Mouse (Mus musculus): ENCODE data around the gene Tmem217.

- TF ChIP-seq CTCF (IDR thresholded peaks at IDR 0.05; ENCODE audit: low read depth) (no peak), EP300 (IDR thresholded peaks at IDR 0.05; ENCODE audit: low read depth) (no peak)
Measured at GRCm38 (mm10) chr17:29508927-29509608, 43.1 kb downstream of the Tmem217 start.
